Mouse (Mus musculus): Measurements from ENCODE around the gene Tat.
"Not testable (repeated sequence)": the region's sequence is repeated elsewhere in the genome, so short reads cannot be mapped to it uniquely, and the experiment has no call there.

The Tat gene

DNA sequence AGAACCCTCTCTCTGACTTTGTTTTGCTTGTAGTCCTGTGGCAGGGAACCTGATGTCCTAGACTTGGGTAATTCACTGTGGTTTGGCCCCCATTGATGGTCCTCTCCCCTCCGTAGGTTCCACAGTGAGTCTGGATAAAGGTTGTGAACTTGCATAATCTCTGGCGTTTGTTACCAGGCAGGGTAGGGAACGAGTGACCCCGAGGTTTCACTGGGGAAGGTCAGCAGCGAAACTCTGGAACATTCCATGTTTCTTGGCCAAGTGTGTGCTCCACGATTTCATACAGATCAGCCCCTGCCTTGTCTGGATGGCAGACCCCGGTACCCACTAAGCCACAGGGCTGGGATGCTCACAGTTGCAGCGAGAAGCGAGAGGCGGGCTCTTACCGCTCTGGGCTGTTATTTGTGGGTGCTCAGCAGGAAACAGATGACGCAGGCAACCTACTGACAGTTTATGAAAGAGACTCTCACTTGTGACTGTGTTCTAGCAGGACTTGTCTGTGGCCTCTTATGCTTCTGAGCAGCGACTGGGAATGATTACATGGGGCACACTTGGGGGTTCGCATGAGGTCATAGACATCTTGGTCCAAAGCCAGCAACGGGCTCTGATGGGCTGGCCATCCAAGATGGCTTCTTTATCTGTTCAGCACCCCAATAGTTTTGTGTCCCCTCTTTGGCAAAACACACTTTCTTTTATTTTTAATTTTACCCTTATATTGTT, 7.7 kb upstream of the Tat start:
- no peak for DNase-seq (ENCODE audit: low read depth)

DNA sequence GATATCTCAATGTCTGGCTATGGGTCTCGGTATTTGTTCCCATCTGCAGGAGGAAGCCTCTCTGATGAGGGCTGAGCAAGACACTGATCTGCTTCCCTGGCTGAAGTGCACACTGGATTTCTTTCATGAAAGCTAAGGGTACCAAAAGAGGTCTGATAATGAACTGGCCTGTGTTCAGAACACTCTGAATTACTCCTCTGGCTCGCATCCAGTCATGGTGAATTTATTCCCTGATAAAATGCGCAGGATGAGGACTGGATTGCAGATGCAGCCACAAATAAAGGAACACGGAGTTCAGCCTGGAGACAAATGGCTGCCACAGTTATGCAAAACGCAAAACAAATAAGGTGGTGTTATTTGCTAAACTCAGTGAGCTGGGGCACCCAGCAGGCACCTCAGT, 6.3 kb upstream of the Tat start:
- DNase-seq (ENCODE audit: low read depth): no peak

DNA sequence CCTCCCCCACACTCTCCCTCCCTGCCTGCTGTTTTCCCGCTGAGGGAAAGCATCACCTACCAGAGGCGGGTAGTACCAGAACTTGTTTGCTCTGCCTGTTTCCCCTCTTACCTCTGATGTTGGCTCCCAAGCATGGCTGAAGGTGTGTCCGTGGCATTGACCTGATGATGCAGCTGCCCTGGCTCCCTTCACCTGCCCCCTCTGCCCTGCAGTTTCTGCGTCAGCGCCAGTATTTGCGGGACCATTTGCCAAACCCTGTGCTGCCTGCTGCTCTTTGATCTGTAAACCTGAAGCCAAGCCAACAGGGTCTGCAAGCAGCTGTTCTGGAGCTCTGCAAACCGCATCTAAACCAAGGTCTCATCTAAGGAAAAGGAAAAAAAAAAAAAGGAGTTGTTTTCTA, 3.9 kb upstream of the Tat start:
- no peak for DNase-seq (ENCODE audit: low read depth)

DNA sequence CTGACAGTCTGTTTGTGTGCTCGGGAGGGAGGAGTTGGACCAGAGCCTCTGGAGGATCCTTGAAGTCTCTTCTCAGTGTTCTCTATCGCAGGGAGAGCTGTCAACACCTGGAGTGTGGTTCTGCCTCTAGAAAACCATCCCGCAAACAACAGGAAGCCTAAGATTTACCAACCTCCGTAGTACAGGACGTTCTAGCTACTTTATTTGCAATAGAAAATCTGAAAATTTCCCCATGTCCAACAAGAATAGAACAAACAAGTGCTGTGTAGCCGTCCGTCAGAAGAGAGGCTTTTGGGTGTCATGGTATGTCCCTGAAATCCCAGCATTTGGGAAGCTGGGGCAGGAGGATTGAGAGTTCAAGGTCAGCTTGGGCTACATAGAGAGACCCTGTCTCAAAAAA, 2.5 kb upstream of the Tat start:
- DNase-seq (ENCODE audit: low read depth): no peak

DNA sequence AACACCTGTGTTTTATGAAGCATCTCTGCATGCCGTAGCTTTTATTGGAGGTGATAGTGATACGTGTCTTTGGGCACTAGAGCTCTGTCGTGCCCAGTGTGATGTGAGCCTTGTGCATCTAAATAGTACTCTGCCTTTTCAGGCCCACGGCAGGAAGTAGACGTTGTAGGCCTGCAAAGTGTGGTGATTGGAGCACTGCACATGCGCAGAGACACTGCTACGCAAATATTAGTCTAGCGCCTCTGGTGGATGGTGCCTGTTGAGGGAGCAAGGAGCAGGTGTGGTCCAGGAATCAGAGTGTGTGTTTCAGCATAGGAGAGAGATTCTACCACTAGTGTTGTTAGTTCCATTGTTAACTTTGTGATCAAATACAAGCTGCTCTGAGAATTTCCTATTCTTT, 1.1 kb upstream of the Tat start:
- DNase-seq (ENCODE audit: low read depth): no peak

DNA sequence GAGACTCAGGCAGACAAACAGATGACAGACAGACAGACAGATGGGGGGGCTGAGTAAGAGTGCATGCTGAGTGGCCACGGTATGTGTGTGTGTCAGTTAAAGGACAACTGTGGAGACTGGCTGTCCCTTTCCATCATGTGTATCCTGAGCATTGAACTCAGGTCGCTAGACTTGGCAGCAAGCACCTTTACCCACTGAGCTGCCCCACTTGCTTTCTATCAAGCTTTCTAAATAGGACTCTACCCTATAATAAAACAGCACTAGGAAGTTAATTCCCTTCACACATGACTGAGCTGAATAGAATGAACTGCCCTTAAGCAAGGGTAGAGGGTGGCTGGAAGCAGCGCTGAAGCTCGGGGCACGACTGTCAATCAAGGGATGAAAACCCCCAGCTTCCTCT, 1.9 kb downstream of the Tat start:
- no peak for DNase-seq (ENCODE audit: low read depth)

DNA sequence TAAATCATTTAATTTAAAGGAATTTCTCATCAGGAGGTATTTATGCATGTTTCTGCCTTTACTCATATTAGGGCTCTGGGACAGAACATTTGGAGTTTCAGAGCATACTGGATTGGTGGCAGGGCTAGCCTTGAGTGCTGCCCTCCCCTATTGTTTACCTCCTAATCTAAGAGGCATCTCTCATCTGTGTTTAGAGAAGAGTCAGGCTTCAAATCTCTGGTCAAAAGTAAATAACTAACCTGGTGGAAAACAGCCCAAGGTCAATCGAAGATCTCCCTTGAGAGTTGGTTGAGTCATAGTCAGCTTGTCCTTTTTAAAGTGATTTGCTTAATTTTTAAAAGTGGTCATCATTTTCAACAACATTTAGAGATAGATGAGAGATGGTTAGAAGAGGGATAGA, 2.7 kb downstream of the Tat start:
- DNase-seq (ENCODE audit: low read depth): no peak

DNA sequence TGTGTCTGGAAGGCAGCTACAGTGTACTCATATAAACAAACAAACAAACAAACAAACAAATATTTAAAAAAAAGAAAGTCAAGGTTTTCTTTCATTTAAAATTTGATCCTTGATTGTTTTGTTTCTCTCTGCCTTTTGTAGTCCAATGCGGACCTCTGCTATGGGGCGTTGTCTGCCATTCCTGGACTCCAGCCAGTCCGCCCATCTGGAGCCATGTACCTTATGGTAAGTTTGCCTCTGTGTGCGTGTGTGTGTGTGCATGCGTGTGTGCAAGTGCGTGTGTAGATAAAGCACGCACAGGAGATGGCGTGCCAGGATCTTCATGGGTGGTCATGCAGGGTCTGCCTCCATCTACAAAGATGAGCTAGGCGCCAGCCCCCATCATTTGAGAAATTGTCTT, 7.1 kb downstream of the Tat start:
- no peak for DNase-seq (ENCODE audit: low read depth)

DNA sequence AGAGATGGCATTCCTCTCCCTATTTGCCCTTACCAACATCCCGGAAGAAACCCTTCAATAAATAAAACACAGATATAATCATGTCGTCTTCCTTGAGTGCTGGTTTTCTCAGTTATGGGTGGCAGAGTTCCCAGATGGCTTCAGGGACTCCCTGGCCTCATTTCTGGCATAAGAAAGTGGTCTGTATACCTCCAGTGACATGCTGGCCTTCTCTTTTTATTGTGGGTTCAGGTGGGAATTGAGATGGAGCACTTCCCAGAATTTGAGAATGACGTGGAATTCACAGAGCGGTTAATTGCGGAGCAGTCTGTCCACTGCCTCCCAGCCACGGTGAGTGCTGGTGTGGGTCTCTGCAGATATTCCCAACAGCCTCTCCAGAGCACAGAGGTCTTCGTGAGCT, 7.8 kb downstream of the Tat start:
- no peak for DNase-seq (ENCODE audit: low read depth)

DNA sequence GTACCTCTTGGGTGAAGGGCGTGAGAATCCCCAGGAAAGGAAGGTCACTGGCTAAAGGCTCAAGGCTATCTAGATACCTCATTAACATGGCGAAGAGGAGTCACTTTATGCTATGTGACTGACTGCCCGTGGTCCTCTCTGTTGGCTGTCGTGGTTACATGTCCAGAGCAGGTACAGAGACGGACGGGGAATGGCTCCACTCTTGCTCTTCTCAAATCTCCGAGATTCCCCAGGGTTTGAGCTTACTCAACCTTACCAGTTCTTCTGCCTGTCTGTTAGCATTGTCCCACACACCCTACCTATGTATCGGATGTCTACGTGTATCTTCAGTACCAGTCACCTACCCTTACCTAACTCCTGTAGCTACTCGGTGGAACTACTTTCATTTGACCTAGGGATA, 9.7 kb downstream of the Tat start:
- DNase-seq (ENCODE audit: low read depth): no peak

DNA sequence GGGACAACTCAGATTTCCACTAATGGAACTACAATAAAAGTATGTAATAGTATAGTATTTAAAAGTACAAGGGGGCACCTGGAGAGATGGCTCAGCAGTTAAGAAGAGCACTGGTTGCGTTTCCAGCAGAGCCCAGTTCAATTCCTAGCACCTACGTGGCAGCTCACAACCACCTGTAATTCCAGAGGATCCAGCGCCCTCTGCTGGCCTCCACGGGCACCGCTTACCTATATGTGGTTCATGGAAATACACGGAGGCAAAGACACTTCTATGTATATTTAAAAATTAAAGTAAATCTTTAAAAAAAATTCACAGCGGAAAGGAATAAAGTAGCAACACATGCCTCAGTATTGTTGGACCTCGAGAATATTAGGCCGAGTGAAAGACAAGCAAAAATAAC, 12.7 kb downstream of the Tat start:
- peak; percentile 52 for DNase-seq (ENCODE audit: low read depth)

DNA sequence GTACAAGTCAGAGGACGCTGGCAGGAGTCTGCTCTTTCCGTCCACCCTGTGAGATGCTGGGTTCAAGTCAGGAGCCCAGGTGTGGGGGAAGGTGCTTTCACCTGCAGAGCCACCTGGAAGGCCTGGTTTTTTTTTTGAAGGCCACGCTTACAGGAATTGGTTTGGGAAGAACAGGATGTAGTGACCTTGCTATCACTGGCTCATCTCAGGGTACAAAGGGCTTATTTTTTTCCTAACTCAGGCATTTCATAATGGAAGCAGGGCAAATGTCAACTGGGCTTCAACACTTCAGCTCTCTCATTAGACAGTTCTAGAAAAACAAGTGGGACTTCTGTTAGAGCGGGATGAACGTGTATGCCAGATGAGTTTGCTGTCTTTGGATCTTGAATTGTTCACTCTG, 14.1 kb downstream of the Tat start:
- DNase-seq (ENCODE audit: low read depth): no peak

DNA sequence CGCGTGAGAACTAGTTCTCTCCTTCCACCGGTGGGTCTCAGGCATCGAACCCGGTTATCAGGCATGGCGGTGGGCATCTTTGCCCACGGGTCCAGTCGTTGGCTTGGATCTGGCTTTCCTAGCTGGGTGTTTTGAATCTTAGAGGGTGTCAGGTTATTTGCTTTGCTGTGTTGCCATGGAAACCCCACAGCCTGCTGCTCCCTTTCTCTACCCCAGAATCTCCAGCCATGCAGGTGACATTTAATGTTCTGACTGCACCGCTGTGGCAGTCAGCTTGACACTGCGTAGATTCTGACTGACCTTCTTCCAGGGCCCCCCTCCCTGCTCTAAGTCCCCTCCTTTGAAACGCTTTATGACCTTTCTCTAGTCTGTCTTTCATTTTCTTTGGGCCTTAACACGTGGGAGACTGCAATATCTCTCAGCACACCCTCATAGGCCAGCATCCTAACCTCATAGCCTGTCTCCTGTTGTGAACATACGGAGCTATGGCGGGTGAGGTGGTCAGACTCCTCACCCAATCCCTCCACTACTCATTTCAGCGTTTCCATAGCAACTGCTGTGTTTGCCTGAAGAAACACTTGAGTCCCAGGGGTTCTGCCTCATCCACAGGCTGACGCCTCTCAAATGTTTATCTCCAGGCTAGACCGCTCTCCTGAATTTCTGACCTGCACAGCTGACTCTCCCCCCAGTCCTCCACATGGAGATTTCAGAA, 16.2 kb downstream of the Tat start:
- DNase-seq (ENCODE audit: low read depth): no peak

DNA sequence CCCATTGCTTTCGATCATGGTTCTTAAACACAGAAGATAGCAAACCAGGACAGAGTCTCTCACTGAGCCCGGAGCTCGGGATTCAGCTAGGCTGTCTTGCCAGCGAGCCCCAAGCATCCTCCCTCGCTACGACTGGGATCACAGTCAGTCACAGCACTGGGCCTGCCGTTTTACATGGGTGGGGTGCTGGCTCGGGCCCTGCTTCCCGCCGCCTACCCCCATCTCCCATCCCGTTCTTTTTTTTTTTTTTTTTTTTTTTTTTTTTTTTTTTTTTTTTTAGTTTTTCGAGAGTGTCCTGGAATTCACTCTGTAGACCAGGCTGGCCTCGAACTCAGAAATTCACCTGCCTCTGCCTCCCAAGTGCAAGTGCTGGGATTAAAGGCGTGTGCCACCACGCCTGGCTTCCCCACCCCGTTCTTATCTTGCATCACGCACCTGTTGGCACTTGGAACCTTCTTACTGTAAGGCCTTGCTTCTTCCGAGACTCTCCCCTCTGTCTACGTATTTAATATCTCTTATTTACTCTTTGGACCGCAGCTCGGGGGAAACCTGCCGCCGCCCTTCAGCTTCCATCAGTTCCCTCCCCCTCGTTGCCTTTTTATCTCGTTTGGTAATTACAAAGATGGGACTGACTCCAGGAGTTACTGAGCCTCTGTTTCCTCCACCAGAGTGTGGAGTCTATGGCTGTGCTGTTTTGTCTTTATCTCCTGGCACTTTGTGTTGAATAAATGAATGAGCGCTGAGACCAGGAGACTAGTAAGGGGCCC, 18.2 kb downstream of the Tat start:
- no peak for DNase-seq (ENCODE audit: low read depth)

DNA sequence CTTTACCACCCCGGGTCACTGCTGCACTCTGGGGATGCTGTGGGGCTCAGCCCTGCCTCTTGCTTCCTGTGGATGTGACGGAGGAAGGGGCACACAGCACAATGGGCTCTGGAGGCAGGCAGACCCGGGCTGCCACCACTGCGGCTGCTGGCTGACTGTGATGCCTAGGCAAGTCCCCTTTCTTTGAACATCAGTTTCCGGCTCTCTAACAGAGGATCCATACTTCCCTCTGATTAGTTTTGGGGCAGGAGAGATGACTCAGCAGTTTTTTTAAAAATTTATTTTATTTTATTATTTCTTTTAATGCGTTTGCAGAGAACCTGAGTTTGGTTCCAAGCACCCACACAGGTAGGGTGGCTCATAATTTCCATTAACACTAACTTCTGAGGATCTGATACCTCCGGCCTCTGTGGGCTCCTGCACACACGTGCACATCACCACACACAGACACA, 18.8 kb downstream of the Tat start:
- no peak for DNase-seq (ENCODE audit: low read depth)

DNA sequence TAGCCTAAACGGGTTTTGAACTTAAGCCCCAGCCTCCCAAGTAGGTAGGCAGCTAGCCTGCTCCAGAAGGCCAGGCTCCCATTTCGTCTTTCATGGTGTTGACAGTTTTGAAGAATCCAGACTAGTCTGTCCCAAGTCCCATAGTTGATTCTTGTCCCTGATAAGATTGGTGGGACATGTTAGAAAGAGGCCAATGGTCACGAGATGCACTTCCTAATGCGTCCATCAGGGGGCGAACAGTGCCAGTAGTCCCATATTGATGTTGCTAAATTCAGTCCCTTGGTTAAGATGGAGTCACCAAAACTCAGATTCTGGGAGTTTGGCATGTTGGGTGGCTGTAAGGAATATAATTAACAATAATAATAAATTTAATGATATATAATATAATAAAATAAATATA, 20.6 kb downstream of the Tat start:
- peak; percentile 61 for DNase-seq (ENCODE audit: low read depth)

DNA sequence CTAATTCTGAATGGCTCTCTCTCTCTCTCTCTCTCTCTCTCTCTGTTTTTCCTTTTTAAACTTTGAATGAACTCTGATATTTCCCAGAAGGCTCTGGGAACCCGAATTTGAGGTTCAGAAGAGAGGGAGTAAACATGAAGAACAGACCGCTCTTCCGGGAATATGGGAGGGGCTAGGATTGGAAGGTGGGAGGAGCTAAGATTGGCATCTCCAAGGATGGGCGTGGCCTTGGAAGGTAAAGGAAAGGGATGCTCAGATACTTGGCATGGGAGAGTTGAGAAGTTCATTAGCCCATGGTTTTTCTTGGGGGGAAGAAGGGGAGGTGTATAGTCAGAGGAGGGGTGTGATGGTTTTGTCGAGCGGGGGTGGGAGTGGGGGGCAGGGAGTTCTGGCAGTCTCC, 31.8 kb downstream of the Tat start:
- DNase-seq (ENCODE audit: low read depth): no peak

DNA sequence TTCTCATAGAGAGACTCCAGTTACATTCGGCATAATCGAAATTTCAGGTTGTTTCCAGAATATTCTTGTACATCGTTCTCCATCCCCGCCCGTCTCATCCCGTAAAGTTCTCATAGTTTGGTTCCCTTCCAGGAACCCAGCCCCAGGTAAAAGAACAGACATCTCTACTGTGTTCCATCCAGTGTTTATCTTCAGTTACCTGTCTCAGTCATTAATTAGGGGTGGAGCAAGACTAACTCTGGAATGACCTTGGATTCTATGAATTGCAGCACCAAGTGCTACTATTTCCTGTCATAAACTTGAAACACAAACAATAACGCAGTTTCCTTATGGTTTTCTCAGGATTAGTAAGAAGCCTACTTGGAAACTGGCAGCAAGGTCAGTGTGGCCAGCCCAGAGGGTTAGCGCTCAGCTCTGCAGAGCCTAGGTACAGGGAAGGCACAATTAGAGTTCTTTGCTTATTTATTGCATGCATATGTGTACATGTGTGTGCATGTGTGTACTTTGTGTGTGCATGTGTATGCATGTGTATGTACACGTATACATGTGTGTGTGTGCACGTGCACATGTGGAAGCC, 32.6 kb downstream of the Tat start:
- DNase-seq (ENCODE audit: low read depth): no peak

DNA sequence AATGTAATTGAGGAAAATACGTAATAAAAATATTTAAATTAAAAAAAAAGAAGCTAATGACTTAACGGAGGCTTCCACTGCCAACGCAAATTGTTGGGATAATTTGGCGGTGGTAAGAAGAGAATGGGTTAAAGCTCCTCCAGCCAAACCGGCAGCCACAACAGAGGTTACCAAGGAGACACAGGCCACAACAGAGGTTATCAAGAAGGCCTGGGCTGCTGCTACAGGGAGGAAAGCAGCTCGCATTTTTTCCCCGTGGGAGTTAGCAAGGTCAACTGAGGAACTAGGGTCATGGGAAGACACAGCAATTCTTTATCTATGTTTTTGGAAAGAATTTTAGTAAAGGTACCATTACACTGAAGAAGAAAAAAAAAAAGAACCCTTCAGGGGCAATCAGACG, 43.5 kb downstream of the Tat start:
- not testable (repeated sequence) for DNase-seq (ENCODE audit: low read depth)

DNA sequence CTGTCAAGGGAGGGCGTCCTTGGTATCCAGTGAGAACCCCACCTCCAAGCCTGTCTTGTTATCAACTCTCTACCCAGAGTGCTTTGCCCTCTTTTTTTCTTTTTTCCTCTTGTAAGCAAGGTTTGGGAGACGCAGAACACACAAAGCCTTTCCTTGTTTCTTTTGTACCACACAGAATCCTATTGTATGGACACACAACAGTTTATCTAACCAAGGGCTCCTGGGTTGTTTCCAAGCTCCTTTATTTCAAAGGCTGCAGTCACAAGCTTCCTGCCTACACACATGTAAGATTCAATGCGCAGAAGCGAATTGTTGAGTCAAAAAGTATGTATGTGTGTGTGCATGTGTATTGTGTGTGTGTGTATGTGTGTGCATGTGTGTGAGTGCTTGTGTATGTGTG, 44.1 kb downstream of the Tat start:
- no peak for DNase-seq (ENCODE audit: low read depth)

DNA sequence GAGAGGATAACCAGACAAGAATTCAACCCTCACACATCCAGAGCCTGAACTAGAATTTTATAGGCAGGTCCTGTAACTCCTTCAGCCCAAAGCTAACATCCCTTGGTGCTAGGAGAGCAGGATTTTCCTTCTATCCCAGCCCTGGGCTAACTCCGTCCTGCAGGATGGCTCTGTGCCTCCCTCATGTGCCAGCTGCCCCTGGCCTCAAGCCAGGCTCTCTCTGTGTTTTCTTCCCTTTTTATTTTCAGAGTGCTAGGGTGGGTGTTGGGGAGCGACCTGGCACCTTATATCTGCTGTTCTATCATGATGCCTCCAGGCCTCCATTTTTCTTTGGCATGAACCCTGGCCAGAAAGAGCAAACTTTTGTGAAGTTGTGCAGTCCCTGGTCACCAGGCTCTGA, 45.9 kb downstream of the Tat start:
- no peak for DNase-seq (ENCODE audit: low read depth)

DNA sequence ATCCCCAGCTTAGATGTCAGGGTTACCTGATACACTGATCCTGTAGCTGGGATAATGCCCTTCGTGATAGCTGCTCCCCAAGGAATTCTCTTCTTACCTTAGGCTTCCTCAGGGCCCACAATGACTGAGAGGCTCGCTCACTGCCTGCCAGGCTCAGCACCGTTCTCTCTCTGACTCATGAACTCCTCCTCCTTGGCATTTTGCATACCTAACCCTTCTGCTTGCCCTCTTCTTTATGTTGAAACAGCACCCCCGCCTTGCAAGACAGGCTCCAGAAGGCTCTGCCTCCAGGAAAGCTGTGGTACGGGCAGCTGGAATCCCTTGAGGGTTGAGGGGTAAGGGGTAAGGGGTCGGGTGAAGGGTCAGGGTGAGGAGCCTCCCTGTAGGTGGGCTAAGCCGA, 49.0 kb downstream of the Tat start:
- no peak for DNase-seq (ENCODE audit: low read depth)

DNA sequence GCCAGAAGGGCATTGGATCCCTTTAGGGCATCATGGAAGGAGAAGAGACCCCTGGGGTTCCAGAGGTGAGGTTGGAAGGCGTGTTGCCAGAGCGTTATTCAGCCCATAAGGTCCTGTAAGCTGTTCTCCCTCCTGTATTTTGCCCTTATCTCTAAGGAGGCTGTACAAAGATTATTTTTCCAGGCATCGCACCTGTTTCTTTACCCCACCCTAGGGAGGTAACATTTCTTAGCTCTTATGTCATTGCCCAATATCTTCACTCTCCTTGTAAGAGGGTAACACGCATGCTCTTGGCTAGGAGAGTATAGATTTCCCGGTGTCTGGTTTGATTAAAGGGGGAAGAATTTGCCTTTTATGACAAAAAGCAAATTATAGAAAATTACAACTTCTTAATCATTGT, 49.4 kb downstream of the Tat start, which contains the start of gene Chst4:
Chst4 (minus strand) TSS at position 82 of the 400 bp plus-strand sequence.
- no peak for DNase-seq (ENCODE audit: low read depth)
